Mouse (Mus musculus): Measurements from ENCODE around the gene Rapgefl1. TPM values are rescaled to one million over a fixed set of nuclear protein-coding genes. Genes with fewer than 3 reads are reported as not detected.
A peak's percentile ranks its signal among the peaks of the same experiment; 100 is the strongest.

Rapgefl1 gene
- total RNA-seq (2022), result 1 to 10 TPM in 2 of 4 experiments, under 1 TPM in 2; 0.55 to 1.8 (median 1.0) TPM

GRCm38 (mm10) chr11:98836651-98837141 is at the start of gene Rapgefl1:
TSS of gene Rapgefl1 (plus strand) at chr11:98836785.
- DNase-seq, result peak; percentile 58

GRCm38 (mm10) chr11:98787229-98787628 is 49.4 kb upstream of the Rapgefl1 start:
- no peak for DNase-seq

- DNase-seq, result no peak
Measured at GRCm38 (mm10) chr11:98787691-98788090, 48.9 kb upstream of the Rapgefl1 start.

GRCm38 (mm10) chr11:98788139-98788538 is 48.4 kb upstream of the Rapgefl1 start:
- DNase-seq, result no peak

GRCm38 (mm10) chr11:98788550-98789218 is 47.9 kb upstream of the Rapgefl1 start:
- peak; percentile 93 for DNase-seq

GRCm38 (mm10) chr11:98789219-98789807 is 47.3 kb upstream of the Rapgefl1 start:
- DNase-seq, result peak; percentile 46

- DNase-seq, result no peak
Measured at GRCm38 (mm10) chr11:98789824-98790223, 46.8 kb upstream of the Rapgefl1 start.

GRCm38 (mm10) chr11:98790631-98791205 is 45.9 kb upstream of the Rapgefl1 start:
- DNase-seq, result no peak

- no peak for DNase-seq
Measured at GRCm38 (mm10) chr11:98791448-98791847, 45.1 kb upstream of the Rapgefl1 start.

- DNase-seq, result no peak
Measured at GRCm38 (mm10) chr11:98792081-98792480, 44.5 kb upstream of the Rapgefl1 start.

GRCm38 (mm10) chr11:98794469-98795014 is 42.0 kb upstream of the Rapgefl1 start:
- DNase-seq, result peak; percentile 76

GRCm38 (mm10) chr11:98795015-98795713 is 41.4 kb upstream of the Rapgefl1 start, which contains the start of gene Msl1:
TSS of gene Msl1 (plus strand) at chr11:98795516.
- DNase-seq, result peak; percentile 86

- peak; percentile 35 for DNase-seq
Measured at GRCm38 (mm10) chr11:98795714-98796514, 40.7 kb upstream of the Rapgefl1 start.

- DNase-seq, result peak; percentile 43
Measured at GRCm38 (mm10) chr11:98796515-98797216, 39.9 kb upstream of the Rapgefl1 start.

- DNase-seq, result no peak
Measured at GRCm38 (mm10) chr11:98797306-98797705, 39.3 kb upstream of the Rapgefl1 start.

GRCm38 (mm10) chr11:98797909-98798308 is 38.7 kb upstream of the Rapgefl1 start:
- DNase-seq, result no peak

GRCm38 (mm10) chr11:98804605-98805004 is 32.0 kb upstream of the Rapgefl1 start, which contains the start of gene Casc3:
TSS of gene Casc3 (plus strand) at chr11:98804905.
- DNase-seq, result no peak

GRCm38 (mm10) chr11:98808417-98808816 is 28.2 kb upstream of the Rapgefl1 start:
- DNase-seq, result no peak

GRCm38 (mm10) chr11:98809457-98810290 is 26.9 kb upstream of the Rapgefl1 start:
- DNase-seq, result peak; percentile 98

GRCm38 (mm10) chr11:98810686-98811085 is 25.9 kb upstream of the Rapgefl1 start:
- no peak for DNase-seq
